Mouse (Mus musculus): ENCODE results near the gene Gm10382. TPM values are rescaled to one million over a fixed set of nuclear protein-coding genes. Genes with fewer than 3 reads are reported as not detected.
"Not testable (repeated sequence)": the region's sequence is repeated elsewhere in the genome, so short reads cannot be mapped to it uniquely, and the experiment has no call there.

The Gm10382 gene
- total RNA-seq, 1 experiment from 2014 or later: not detected

GRCm38 (mm10) chr5:125389579-125390441 is 688 bp downstream of the Gm10382 start, which contains the start of gene Ubc:
Gene Ubc (minus strand): TSS chr5:125390202.
- ATAC-seq (replicated peaks; ENCODE audit: insufficient number of reproducible peaks, low FRiP score, low TSS enrichment, poor library complexity, severe bottlenecking): peak; percentile 28

GRCm38 (mm10) chr5:125390906-125391477 is 1.9 kb downstream of the Gm10382 start:
- no peak for ATAC-seq (replicated peaks; ENCODE audit: insufficient number of reproducible peaks, low FRiP score, low TSS enrichment, poor library complexity, severe bottlenecking)

DNA sequence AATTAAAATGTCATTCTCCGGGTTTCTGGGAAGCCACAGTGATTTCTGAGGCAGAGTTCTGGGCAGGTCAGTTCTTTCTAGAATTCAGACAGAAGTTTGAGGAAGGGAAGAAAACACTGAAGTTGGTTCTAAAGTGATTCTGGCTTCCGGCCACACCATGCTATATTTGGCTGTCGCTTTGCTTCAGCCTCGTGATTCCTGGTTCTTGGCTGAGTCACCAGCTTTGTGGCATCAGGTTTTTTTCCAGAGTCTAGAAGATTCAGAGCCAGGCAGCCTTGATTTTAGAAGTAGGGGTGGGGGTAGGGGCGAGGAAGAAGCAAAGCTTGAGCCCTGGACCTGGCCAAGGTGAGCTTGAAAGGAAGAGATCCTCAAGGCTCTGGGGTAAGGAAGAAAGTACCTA is 2.5 kb downstream of the Gm10382 start:
- no peak for ATAC-seq (replicated peaks; ENCODE audit: insufficient number of reproducible peaks, low FRiP score, low TSS enrichment, poor library complexity, severe bottlenecking)

DNA sequence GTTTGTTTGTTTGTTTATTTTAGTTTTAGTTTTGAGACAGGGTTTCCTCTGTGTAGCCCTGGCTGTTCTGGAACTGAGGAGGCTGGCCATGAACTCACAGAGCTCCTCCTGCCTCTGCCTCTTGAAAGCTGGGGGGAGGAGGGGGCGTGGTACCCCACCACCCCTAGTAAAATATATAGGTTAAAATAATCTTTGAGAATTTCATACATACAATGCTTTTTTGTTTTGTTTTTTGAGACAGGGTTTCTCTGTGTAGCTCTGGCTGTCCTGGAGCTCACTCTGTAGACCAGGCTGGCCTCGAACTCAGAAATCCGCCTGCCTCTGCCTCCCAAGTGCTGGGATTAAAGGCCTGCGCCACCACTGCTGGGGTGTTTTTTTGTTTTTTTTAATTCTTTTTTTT is 3.1 kb downstream of the Gm10382 start:
- ATAC-seq (replicated peaks; ENCODE audit: insufficient number of reproducible peaks, low FRiP score, low TSS enrichment, poor library complexity, severe bottlenecking): not testable (repeated sequence)

- ATAC-seq (replicated peaks; ENCODE audit: insufficient number of reproducible peaks, low FRiP score, low TSS enrichment, poor library complexity, severe bottlenecking): no peak
These were observed 3.5 kb downstream of the Gm10382 start for GRCm38 (mm10) chr5:125392618-125392976.

DNA sequence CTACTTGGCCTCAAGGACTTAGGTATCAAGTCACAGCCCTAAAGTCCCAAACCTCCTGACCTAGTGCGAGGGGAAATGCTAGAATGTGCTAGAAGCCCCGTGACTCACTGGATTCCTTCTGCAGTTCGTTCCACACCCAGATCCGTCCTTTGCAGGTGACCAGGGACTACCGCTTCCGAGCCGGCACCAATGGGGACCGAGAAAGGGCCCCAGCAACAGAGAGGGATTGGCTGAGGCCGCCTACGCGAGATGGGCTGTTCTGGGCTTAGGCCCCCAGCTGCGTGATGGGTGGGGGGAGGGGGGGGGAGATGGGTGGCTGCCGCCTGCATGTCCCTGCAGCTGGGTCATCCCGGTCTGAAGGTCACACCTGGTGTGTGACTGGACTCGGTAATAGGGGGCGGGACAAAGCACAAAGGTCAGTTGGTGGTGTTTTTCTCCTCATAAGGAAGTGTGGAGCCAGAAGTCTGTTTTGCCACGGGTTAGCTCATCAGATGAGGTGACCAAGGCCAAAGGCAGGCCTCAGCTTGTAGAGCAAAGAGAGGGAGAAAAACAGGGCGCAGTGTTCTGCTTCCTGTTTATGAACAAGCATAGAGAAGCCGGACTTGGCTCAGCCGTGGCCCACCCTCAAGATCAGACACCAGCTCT is 4.0 kb downstream of the Gm10382 start:
- ATAC-seq (replicated peaks; ENCODE audit: insufficient number of reproducible peaks, low FRiP score, low TSS enrichment, poor library complexity, severe bottlenecking): peak; percentile 70

DNA sequence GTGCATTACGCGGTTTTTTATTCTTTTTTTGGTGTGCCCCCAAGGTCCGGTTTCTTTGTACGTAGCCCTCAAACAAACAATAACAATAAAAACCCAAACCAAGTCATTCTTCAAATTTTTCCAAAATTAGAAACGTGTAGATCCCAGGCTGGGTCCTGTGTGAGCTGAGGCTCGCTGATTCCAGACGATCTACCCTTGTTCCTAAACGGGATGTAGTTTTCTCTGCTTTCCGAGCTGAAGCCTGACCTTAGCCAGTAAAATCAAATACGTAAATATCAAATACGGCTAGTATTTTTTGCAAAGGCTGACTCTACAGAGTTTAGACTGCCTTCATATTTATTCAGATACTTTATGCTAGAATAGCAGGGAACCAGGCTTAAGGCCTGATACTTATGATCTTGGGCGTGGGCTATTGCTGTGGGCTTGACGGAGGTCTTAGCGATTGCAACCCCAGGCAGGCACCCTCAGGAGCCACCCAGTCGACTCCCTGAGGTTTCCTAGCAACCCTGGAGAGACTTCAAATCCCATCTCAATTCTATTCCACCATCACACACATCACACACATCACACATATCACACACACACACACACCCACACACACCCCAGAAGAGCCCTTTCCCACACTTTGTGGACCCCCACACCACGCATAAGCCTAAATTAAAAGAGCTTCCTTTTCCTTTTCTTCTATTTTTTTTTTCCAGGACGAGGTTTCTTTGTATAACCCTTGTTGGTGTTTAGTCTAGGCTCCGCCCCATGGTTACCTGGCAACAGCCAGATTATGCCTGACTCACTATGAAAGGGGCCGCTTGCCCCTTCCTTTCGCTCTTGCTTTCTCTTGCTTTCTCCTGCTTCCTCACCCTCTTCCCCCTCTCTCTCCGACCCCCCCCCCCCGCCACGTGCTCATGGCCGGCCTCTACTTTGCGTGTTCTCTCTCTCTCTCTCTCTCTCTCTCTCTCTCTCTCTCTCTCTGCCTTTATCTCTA is 4.8 kb downstream of the Gm10382 start:
- no peak for ATAC-seq (replicated peaks; ENCODE audit: insufficient number of reproducible peaks, low FRiP score, low TSS enrichment, poor library complexity, severe bottlenecking)

GRCm38 (mm10) chr5:125395008-125395407 is 5.9 kb downstream of the Gm10382 start:
- no peak for ATAC-seq (replicated peaks; ENCODE audit: insufficient number of reproducible peaks, low FRiP score, low TSS enrichment, poor library complexity, severe bottlenecking)

DNA sequence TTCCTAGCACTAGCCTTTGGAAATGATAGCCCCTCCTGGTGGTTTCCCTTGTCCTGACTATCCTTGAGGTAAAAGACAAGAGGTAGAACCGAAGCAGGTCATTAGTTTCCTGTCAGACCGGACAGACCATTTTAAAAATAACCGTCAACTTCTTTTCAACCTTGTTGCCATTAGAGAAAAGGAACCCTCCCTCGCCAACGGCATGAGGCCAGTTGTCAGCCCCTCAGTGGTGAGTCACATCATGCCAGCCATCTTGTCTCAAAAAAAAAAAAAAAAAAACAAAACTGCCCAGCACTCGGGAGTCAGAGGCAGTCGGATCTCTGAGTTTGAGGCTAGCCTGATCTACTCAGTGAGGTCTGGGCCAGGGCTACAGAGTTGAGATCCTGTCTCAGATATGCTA is 11.8 kb downstream of the Gm10382 start:
- ATAC-seq (replicated peaks; ENCODE audit: insufficient number of reproducible peaks, low FRiP score, low TSS enrichment, poor library complexity, severe bottlenecking): no peak

DNA sequence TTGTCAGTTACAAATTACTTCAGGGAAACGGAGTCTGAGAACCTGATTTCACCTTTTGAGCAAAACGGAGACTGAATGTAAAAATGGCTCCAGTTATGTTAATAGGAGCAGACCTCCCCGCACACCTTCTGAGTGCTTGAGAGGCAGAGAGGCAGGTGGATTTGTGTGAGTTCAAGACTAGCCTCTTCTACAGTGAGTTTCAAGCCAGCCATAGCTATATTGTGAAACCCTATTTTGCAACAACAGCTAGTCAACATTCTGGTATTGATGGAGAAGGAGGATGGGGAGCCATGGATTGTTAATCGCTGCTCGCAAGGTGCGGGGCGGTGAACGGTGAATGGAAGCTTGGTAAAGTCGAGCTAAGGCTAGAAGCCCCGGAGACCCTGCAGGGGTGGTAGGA is 13.4 kb downstream of the Gm10382 start:
- ATAC-seq (replicated peaks; ENCODE audit: insufficient number of reproducible peaks, low FRiP score, low TSS enrichment, poor library complexity, severe bottlenecking): no peak

- no peak for ATAC-seq (replicated peaks; ENCODE audit: insufficient number of reproducible peaks, low FRiP score, low TSS enrichment, poor library complexity, severe bottlenecking)
These were observed 13.9 kb downstream of the Gm10382 start for GRCm38 (mm10) chr5:125402991-125403390.

DNA sequence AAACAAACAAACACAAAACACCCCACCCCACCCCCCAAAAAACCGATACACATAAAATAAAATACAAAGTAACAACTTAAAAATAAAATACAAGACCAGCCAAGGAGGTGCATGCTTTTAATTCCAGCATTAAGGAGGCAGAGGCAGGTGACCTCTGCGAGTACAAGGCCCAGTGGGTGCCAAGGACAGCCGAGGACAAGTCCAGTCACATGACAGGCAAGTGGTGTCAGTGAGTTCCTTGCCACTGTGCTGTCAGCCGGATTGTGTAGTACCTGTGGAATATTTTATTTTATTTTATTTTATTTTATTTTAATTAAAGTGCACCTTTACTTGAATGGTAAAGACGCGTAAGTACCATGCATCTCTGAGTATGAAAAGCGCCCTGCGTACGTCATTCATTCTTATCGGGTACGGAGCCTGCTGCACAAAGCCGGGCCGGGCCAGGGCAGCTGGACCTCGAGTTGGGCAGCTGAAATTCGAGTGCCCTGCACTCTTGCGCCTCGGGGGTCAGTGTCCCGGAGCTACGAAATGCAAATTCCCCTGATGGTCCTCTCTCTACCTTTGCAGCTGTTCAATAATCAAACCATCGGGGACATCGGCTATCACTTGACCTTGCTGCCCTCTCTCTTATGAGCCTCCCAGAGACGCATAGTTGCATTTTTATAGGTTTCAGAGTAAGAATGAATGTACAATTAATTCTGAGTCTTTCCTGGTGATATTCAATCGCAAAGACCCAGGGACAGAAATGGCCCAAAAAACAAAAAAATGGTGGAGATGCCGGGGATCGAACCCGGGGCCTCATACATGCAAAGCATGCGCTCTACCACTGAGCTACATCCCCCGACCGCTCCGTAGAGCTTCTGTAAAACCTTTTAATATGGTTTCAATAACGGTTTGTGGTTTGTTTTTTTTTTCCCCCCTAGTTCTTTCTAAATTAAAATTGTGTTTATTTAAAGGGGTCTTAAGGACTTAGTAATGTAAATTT is 14.7 kb downstream of the Gm10382 start:
- ATAC-seq (replicated peaks; ENCODE audit: insufficient number of reproducible peaks, low FRiP score, low TSS enrichment, poor library complexity, severe bottlenecking): no peak

GRCm38 (mm10) chr5:125404536-125404902 is 15.4 kb downstream of the Gm10382 start:
- ATAC-seq (replicated peaks; ENCODE audit: insufficient number of reproducible peaks, low FRiP score, low TSS enrichment, poor library complexity, severe bottlenecking): no peak

DNA sequence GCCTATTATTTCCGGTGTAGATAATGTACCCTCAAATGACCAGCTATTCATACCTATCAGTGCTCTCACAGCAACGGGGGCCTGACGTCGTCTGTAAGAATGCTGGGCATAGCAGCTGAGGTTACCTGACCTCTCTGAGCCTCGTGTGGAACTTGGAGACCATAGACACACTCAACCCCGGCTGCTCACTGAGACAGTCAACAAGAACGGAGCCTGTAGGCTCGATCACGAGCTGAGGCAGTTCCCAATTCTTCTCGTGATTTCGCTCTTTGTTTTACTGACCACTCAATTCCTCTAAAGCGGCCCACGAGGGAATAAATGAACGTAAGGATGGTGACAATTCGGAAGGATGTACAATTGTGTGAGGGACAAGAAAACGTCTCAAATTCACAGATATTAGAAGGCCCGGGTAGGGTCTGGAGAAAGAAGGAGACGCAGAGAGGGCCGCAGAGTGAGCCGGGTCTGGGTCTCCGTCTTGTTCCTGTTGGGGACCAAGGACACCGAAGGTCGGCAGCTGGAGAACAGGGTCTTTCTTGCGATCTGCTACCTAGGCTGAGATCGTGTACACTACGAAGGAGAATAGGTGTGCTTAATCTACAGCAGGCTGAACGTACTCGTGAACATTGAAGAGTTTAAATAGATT is 15.9 kb downstream of the Gm10382 start:
- ATAC-seq (replicated peaks; ENCODE audit: insufficient number of reproducible peaks, low FRiP score, low TSS enrichment, poor library complexity, severe bottlenecking): no peak

DNA sequence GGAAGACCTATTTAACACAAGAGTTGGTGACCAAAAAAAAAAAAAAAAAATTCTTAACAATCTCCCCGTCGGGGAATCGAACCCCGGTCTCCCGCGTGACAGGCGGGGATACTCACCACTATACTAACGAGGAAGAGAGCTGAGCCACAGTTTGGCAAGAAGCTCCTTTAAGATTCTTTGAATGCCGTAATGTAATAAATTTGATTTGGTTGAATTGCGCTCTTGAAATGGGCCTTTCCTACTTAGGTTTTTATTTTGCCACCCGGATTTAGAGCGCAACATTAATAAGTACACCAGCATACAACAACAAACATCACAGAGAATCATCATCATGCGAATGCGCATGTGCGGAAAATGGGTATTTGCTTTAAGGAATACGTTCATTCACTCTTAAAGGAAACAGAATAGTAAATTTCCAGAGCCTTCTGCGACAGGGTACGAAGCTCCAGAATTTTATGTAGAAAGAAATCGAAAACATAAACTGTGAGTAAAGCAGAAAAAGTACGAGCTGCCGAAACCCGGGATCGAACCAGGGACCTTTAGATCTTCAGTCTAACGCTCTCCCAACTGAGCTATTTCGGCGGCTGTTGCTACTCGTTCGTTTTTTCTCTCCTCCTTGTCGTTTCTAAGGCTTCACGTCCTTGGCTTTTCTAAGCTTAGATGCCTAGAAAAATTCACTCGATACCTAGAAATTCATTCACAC is 16.6 kb downstream of the Gm10382 start:
- 0 out of 2 replicates have a peak, but pooled peaks have one; percentile 12 for ATAC-seq (replicated peaks; ENCODE audit: insufficient number of reproducible peaks, low FRiP score, low TSS enrichment, poor library complexity, severe bottlenecking)

DNA sequence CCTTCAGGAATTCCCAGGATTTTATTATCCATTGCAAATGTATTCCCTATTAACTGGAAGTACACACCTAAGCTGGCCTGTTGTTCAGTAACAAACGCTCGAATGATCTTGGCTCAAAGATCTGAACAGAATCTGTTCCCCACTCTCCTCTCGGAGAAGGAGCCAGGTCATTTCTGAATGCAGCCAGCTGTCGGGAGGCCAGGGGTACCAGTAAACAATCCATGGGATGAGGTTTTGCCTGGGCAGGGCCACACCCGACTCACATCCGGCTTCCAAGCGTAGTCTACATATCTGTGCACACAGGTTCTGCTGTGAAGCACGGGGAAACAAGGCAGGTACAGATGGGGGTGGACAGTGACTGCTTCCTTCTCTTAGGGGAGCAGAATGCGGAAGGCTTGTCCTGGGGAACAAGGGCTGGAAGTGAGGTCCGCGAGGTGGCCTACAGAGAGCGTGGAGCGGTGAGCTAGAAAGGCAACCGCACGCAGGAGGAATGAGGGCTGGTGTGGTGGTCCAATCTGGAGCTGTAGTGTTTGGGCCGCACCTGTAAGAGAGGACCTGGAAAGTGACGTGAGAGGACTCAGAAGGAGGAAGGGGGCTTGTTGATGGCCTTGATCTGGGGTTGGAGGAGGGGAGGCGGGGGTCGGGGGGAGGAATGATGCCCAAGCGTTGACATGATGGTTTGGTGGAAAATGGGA is 17.3 kb downstream of the Gm10382 start:
- ATAC-seq (replicated peaks; ENCODE audit: insufficient number of reproducible peaks, low FRiP score, low TSS enrichment, poor library complexity, severe bottlenecking): peak; percentile 14
